Mouse (Mus musculus) midbrain, embryonic 12.5 days (tissue): Measurements from ENCODE around the gene Phactr1. TPM values are rescaled to one million over a fixed set of nuclear protein-coding genes. Genes with fewer than 3 reads are reported as not detected.

Experiments
- ATAC-seq: fragments of 200-750 bp; cut with Nextera tagmentation; 2 replicates; pipeline ENCODE4 v1.8.0; 2017; ENCODE audit warnings: low read depth, moderate TSS enrichment, moderate library complexity; ENCODE audit not compliant: low FRiP score
- H3K27ac ChIP-seq: fragments of 300-500 bp; sonication (generic); replicated peaks from 2 replicates; pipeline ENCODE4 v1.5.1; 2016; ENCODE audit warnings: mild to moderate bottlenecking
- H3K27me3 ChIP-seq: fragments of 300-500 bp; sonication (generic); 2 replicates; pipeline ENCODE4 v1.6.1; 2016; ENCODE audit warnings: mild to moderate bottlenecking
- H3K36me3 ChIP-seq: fragments of 300-500 bp; sonication (generic); 2 replicates; pipeline ENCODE4 v1.6.1; 2016
- H3K4me1 ChIP-seq: fragments of 300-500 bp; sonication (generic); 2 replicates; pipeline ENCODE4 v1.6.1; 2016
- H3K4me2 ChIP-seq: fragments of 300-500 bp; sonication (generic); replicated peaks from 2 replicates; pipeline ENCODE4 v1.6.1; 2016; ENCODE audit warnings: mild to moderate bottlenecking, moderate library complexity
- H3K4me3 ChIP-seq: fragments of 300-500 bp; sonication (generic); 2 replicates; pipeline ENCODE4 v1.5.1; 2016; ENCODE audit warnings: mild to moderate bottlenecking
- H3K9ac ChIP-seq: fragments of 300-500 bp; sonication (generic); replicated peaks from 2 replicates; pipeline ENCODE4 v1.6.1; 2016; ENCODE audit warnings: mild to moderate bottlenecking, moderate library complexity
- H3K9me3 ChIP-seq: fragments of 300-500 bp; sonication (generic); 2 replicates; pipeline ENCODE4 v1.6.1; 2016; ENCODE audit warnings: mild to moderate bottlenecking
- WGBS: fragments of 180-500 bp; shearing (Covaris S2); methylation state at CpG from one replicate; pipeline ENCODE4 v1.1.7; 2016; 5-methylcytosine and 5-hydroxymethylcytosine counted together
- polyA plus RNA-seq: library from polyadenylated mRNA; unstranded; fragments of >200 nt; fragmentation: Nextera tagmentation; extraction: Ambion mirVana; gene quantifications from 2 replicates; pipeline ENCODE4 v1.2.1, GENCODE M21; 2016

Phactr1 gene
- polyA plus RNA-seq, 1 experiment from 2014 or later: 23.2 TPM

DNA sequence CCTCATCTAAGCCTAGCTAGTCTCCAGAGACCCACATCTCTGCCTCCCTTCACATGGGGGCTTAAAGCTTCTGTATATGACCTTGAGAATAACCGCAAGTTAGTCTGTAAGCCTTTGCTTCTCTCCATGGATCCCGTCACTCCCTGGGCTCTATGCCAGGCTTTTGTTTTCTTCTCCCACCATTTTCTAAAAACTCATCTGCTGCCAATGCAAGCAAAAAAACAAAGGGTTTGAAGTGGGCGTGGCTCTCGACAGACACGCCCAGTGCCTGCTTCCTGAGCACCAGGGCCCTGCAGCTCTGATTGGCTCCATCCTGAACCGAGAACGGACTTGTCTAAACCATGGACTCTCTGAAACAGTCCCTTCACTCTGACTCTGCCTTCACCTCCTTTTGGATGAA lies 277.4 kb downstream of the Phactr1 start:
- H3K9ac ChIP-seq: no peak overlapping the region
- H3K4me3 ChIP-seq: no peak overlapping the region
- no peak overlapping the region for H3K4me2 ChIP-seq
- H3K36me3 ChIP-seq: no peaks in the 10 kb centered on the region
- H3K27ac ChIP-seq: no peak overlapping the region
- ATAC-seq: no peak
- no peaks in the 10 kb centered on the region for H3K9me3 ChIP-seq
- H3K27me3 ChIP-seq: no peaks in the 10 kb centered on the region
- 74% methylated on average over 7 of the region's 7 CpGs for WGBS
- no peaks in the 10 kb centered on the region for H3K4me1 ChIP-seq

GRCm38 (mm10) chr13:42958867-42959266 lies 278.4 kb downstream of the Phactr1 start:
- H3K4me1 ChIP-seq: no peaks in the 10 kb centered on the region
- H3K27ac ChIP-seq: no peak overlapping the region
- 94% methylated on average over 2 of the region's 2 CpGs for WGBS
- H3K27me3 ChIP-seq: no peaks in the 10 kb centered on the region
- no peak overlapping the region for H3K9ac ChIP-seq
- H3K9me3 ChIP-seq: no peaks in the 10 kb centered on the region
- no peak overlapping the region for H3K4me2 ChIP-seq
- H3K4me3 ChIP-seq: no peak overlapping the region
- H3K36me3 ChIP-seq: no peaks in the 10 kb centered on the region
- no peak for ATAC-seq

GRCm38 (mm10) chr13:42961561-42961960 lies 281.1 kb downstream of the Phactr1 start:
- no peak overlapping the region for H3K4me2 ChIP-seq
- no peaks in the 10 kb centered on the region for H3K9me3 ChIP-seq
- ATAC-seq: no peak
- H3K27ac ChIP-seq: no peak overlapping the region
- H3K4me1 ChIP-seq: no peaks in the 10 kb centered on the region
- 89% methylated on average over 4 of the region's 4 CpGs for WGBS
- no peak overlapping the region for H3K9ac ChIP-seq
- no peaks in the 10 kb centered on the region for H3K27me3 ChIP-seq
- H3K36me3 ChIP-seq: no peaks in the 10 kb centered on the region
- no peak overlapping the region for H3K4me3 ChIP-seq

DNA sequence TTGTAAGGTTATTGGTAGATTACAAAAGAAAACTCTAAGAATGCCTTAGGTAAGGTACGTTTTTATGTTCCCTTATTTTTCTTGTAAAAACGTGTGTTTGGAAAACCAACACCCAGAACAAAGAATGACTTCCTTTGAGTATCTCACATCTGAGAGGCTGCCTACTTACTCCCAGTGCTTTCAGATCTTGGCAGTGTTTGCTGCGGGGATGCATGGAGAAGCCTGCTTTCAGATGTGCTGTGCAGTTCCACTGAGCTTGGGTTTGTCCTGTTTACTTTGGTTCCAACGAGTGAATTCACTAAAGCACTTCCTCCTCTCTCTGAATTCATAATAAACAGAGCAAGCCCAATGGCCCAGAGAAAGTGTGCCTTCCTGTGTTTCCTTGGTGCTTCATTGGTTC lies 288.1 kb downstream of the Phactr1 start:
- Histone ChIP-seq H3K4me2 (no peak overlapping the region), H3K9ac (no peak overlapping the region), H3K27me3 (no peaks in the 10 kb centered on the region), H3K4me3 (no peak overlapping the region), H3K9me3 (no peaks in the 10 kb centered on the region), H3K36me3 (no peaks in the 10 kb centered on the region), H3K27ac (no peak overlapping the region), H3K4me1 (no peaks in the 10 kb centered on the region)
- ATAC-seq: no peak
- whole genome bisulfite sequencing: 81% methylated on average over 4 of the region's 4 CpGs

DNA sequence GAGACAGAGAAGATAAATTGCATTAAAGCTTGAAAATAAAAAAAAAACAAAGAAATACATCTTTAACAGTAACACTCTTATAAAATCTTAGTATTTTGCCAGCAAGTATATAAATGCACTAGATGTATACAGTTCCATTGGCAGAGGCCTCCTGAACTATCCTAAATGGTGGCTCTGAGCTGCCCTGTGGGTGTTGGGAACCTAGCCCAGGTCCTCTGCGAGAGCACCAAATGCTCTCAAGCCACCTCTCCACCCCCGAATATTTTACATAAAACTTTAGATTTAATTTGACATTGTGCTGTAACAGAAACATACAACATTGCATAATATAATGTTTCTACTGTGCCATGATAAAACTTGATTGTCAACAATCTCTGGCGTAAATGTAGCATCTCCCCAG lies 293.1 kb downstream of the Phactr1 start:
- Histone ChIP-seq H3K36me3 (no peaks in the 10 kb centered on the region), H3K4me3 (no peak overlapping the region), H3K4me2 (no peak overlapping the region), H3K27ac (no peak overlapping the region), H3K27me3 (no peaks in the 10 kb centered on the region), H3K4me1 (0 out of 2 replicates have a peak, but pooled peaks cover 7% of the 10 kb centered on the region), H3K9me3 (no peaks in the 10 kb centered on the region), H3K9ac (no peak overlapping the region)
- no peak for ATAC-seq
- WGBS: 87% methylated on average over 3 of the region's 3 CpGs

GRCm38 (mm10) chr13:42973961-42974360 lies 293.5 kb downstream of the Phactr1 start:
- H3K4me2 ChIP-seq: no peak overlapping the region
- H3K4me1 ChIP-seq: 0 out of 2 replicates have a peak, but pooled peaks cover 7% of the 10 kb centered on the region
- H3K27ac ChIP-seq: no peak overlapping the region
- H3K27me3 ChIP-seq: no peaks in the 10 kb centered on the region
- WGBS: 85% methylated on average over 2 of the region's 2 CpGs
- H3K4me3 ChIP-seq: no peak overlapping the region
- ATAC-seq: no peak
- no peak overlapping the region for H3K9ac ChIP-seq
- no peaks in the 10 kb centered on the region for H3K36me3 ChIP-seq
- H3K9me3 ChIP-seq: no peaks in the 10 kb centered on the region

DNA sequence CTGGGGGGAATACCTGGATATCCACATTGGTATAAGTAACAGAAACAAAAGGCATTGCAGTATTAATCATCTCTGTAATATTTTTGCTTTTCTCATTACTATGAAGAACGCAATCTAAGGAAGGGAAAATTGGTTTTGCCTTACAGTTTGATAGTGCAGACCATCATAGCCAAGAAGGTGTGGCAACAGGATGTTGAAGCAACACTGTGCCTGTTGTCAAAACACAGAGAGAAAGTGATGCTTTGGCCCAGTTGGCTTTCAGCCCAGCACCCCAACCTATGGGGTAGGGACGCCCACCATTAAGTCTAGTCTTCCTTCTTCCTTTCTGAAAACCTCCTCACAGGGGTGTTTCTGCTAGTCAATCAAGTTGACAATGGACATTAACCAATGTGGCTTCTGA lies 294.1 kb downstream of the Phactr1 start:
- no peak overlapping the region for H3K4me2 ChIP-seq
- no peaks in the 10 kb centered on the region for H3K27me3 ChIP-seq
- no peaks in the 10 kb centered on the region for H3K9me3 ChIP-seq
- 91% methylated on average over 2 of the region's 2 CpGs for WGBS
- no peak overlapping the region for H3K27ac ChIP-seq
- no peaks in the 10 kb centered on the region for H3K36me3 ChIP-seq
- H3K4me1 ChIP-seq: 0 out of 2 replicates have a peak, but pooled peaks cover 7% of the 10 kb centered on the region
- H3K9ac ChIP-seq: no peak overlapping the region
- no peak for ATAC-seq
- H3K4me3 ChIP-seq: no peak overlapping the region

DNA sequence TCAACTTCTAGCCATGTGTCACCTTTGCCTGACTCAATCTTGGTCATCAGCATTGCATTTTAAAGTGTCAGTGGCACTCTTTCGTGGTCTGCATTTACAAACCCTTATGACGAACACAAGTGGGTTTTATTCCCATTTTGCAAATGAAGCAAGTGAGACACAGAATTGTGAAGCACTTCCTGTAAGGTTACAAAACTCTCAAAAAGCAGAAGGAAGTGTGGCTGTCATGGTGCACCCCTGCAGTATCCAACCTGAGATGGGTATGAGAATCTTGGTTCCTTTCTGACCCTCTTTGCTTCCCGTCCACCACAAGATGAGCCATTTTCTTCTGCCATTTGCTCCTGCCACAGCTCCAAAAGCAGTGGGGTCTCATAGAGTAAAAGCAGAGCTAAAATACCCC lies 295.7 kb downstream of the Phactr1 start:
- Histone ChIP-seq H3K9me3 (no peaks in the 10 kb centered on the region), H3K9ac (no peak overlapping the region), H3K27ac (no peak overlapping the region), H3K36me3 (no peaks in the 10 kb centered on the region), H3K27me3 (no peaks in the 10 kb centered on the region), H3K4me2 (no peak overlapping the region), H3K4me3 (no peak overlapping the region), H3K4me1 (0 out of 2 replicates have a peak, but pooled peaks cover 7% of the 10 kb centered on the region)
- 92% methylated on average over 3 of the region's 3 CpGs for WGBS
- no peak for ATAC-seq

DNA sequence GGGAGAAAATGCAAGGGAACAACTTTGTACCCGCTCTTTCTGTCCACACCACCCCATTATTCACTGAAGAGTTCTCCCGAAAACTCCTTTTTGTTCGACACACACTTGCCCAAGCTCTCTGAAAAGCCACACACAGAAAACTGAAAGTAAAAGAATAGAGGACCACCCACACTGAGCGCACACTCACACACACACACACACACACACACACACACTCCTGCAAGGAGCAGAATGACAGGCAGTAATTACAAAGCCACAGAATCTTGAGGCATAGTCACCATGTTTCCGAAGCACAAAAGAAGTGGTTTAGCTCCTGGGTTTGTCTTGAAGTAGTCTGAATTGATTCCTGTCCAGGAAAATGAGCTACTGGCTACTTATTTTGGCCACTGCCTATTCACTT lies 296.5 kb downstream of the Phactr1 start:
- no peak overlapping the region for H3K9ac ChIP-seq
- no peak overlapping the region for H3K27ac ChIP-seq
- no peaks in the 10 kb centered on the region for H3K27me3 ChIP-seq
- no peaks in the 10 kb centered on the region for H3K36me3 ChIP-seq
- no peak overlapping the region for H3K4me2 ChIP-seq
- ATAC-seq: no peak
- H3K4me1 ChIP-seq: 0 out of 2 replicates have a peak, but pooled peaks cover 7% of the 10 kb centered on the region
- 57% methylated on average over 5 of the region's 5 CpGs for WGBS
- H3K4me3 ChIP-seq: no peak overlapping the region
- H3K9me3 ChIP-seq: no peaks in the 10 kb centered on the region

DNA sequence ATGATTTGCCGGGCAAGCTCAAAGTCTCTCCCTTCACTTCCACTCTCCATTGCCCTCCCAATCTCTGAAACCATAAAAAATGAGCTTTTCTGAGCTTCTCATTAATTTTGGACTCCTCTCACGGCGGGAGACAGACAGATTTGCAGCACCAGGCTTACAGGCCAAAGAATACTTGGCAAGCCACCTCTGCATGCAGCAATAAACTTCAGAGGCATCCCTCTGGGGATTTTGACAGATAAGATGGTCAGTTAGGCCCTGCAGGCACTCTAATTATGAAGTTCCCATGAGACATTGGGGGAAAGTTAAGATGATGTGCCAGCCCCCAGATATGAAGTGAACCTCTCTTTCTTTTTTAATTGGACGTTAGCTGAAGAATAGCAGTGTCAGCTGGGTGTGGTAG lies 300.2 kb downstream of the Phactr1 start:
- no peaks in the 10 kb centered on the region for H3K4me1 ChIP-seq
- no peaks in the 10 kb centered on the region for H3K9me3 ChIP-seq
- ATAC-seq: no peak
- H3K4me3 ChIP-seq: no peak overlapping the region
- WGBS: 69% methylated on average over 4 of the region's 4 CpGs
- no peaks in the 10 kb centered on the region for H3K27me3 ChIP-seq
- H3K9ac ChIP-seq: no peak overlapping the region
- H3K36me3 ChIP-seq: no peaks in the 10 kb centered on the region
- no peak overlapping the region; the same call in 1 of the 2 replicates for H3K27ac ChIP-seq
- H3K4me2 ChIP-seq: no peak overlapping the region

- no peaks in the 10 kb centered on the region for H3K36me3 ChIP-seq
- no peak overlapping the region for H3K9ac ChIP-seq
- no peaks in the 10 kb centered on the region for H3K9me3 ChIP-seq
- no peaks in the 10 kb centered on the region for H3K4me1 ChIP-seq
- H3K27ac ChIP-seq: no peak overlapping the region
- H3K4me3 ChIP-seq: no peak overlapping the region
- ATAC-seq: no peak
- no peaks in the 10 kb centered on the region for H3K27me3 ChIP-seq
- no peak overlapping the region for H3K4me2 ChIP-seq
- 94% methylated on average over 9 of the region's 9 CpGs for WGBS
Measured at GRCm38 (mm10) chr13:42982646-42983045, 302.2 kb downstream of the Phactr1 start.

DNA sequence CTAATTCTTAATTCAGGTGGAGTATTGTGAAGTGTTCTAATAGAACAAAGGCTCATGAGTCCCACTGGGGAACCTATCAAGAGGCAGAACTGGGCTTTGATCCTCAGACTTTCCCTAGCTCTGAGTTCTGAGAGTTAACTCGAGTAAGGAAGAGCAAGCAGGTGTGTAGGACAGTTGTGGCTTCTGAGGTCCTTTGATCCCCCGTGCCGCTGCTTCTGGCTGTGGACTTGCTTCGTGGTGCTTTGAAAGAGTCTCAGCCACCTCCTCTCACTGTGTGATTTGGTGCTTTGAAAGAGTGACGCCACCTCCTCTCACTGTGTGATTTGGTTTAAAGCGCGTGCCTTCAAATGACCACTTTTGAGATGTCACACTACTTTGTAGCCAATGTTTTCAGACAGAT lies 305.4 kb downstream of the Phactr1 start:
- Histone ChIP-seq H3K4me1 (no peaks in the 10 kb centered on the region), H3K9me3 (no peaks in the 10 kb centered on the region), H3K36me3 (no peaks in the 10 kb centered on the region), H3K27me3 (no peaks in the 10 kb centered on the region), H3K4me3 (no peak overlapping the region), H3K27ac (no peak overlapping the region), H3K4me2 (no peak overlapping the region), H3K9ac (no peak overlapping the region)
- 77% methylated on average over 7 of the region's 7 CpGs for WGBS
- ATAC-seq: no peak

- no peak for ATAC-seq
- Histone ChIP-seq H3K36me3 (no peaks in the 10 kb centered on the region), H3K9me3 (no peaks in the 10 kb centered on the region), H3K27ac (no peak overlapping the region), H3K4me1 (peaks cover 4% of the 10 kb centered on the region; the same call in 1 of the 2 replicates), H3K4me3 (no peak overlapping the region), H3K4me2 (no peak overlapping the region), H3K27me3 (no peaks in the 10 kb centered on the region), H3K9ac (no peak overlapping the region)
- 85% methylated on average over 5 of the region's 5 CpGs for WGBS
Measured at GRCm38 (mm10) chr13:42987931-42988579, 307.6 kb downstream of the Phactr1 start.
